Mouse (Mus musculus) cerebellum, adult 8-10 months (tissue): ENCODE measurements around the gene Plekhg4.

Experiments used
- DNase-seq: peaks from one replicate; pipeline ENCODE4 v3.0.0; 2022

The Plekhg4 gene

GRCm38 (mm10) chr8:105408331-105408730 is 35.3 kb downstream of the Plekhg4 start:
- no peak for DNase-seq

- no peak for DNase-seq
Observed at GRCm38 (mm10) chr8:105409947-105410346, 36.9 kb downstream of the Plekhg4 start.

- DNase-seq, result peak; percentile 56
Observed at GRCm38 (mm10) chr8:105413391-105413790, 40.3 kb downstream of the Plekhg4 start, which contains the start of the genes Kctd19 and Lrrc36. Gene Kctd19, minus strand, starts transcription at chr8:105413502. Gene Lrrc36, plus strand, starts transcription at chr8:105413571.

DNA sequence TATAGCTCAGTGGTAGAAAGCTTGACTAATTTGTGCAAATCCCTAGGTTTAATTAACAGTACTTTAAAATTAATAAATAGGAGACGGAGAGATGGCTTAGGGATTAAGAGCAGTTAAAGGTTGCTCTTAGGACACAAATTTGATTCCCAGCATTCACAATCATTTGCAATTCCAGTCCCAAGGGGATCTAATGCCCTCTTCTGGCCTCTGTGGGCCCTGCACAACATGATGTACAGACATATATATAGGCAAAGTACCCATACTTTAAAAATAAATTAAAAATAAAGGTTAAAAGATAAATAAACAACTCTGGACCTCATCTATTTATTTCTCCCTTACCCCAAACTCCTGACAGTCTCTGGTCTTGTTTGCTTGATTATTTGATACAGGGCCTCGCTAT is 45.9 kb downstream of the Plekhg4 start:
- no peak for DNase-seq

DNA sequence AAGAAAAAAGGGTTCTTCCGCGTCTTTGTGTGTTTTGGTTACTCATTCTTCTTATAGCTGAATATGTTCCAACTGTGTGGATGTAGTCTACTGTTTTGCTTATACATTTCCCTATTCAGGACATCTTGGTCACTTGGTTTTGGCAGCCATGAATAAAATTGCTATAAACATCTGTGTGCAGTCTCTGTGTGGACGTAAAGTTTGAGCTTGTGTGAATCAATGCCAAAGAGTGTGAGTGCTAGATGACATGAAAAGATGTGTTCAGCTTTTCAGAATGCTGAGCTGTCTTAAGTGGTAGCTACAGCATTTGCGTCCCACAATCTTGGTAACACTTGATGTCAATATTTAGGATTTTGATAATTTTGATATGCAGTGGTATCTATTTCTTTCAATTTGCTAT is 46.7 kb downstream of the Plekhg4 start:
- DNase-seq, result no peak

DNA sequence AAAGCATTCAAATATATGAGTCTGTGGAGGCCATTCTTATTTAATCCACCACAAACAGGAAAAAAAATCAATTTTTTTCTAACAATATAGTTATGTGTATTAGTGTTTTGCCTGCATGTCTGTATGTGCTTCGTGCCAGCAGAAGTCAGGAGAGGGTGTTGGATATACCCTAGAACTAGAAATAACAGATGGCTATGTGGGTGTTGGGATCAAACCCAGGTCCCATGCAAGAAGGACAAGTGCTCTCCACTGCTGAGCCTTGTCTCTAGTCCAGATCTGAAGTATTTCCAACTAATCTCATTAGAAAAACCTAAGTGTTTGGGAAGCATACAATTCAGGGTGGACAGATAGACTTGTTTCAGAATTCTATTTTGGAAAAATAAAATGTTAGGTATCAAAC is 48.9 kb downstream of the Plekhg4 start:
- DNase-seq, result peak; percentile 47

DNA sequence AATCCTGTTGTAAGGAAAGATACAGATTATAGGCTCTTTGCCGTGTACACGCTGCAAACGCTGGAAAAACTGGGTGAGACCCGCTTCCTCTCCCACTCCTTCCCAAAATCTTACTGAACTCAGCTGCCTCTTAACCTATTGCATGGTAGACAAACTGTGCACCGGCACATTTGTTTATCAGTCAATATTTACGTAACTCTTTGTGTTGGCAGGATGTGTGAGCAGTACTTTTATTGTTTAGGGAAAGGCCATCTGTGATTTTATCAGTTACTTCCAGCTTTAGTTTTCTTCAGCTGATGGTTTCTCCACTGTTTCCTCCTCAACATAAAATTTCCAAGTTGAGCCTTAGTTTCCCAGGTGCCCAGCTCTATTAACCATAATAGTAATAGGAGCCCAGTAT is 53.8 kb downstream of the Plekhg4 start:
- DNase-seq, result no peak

DNA sequence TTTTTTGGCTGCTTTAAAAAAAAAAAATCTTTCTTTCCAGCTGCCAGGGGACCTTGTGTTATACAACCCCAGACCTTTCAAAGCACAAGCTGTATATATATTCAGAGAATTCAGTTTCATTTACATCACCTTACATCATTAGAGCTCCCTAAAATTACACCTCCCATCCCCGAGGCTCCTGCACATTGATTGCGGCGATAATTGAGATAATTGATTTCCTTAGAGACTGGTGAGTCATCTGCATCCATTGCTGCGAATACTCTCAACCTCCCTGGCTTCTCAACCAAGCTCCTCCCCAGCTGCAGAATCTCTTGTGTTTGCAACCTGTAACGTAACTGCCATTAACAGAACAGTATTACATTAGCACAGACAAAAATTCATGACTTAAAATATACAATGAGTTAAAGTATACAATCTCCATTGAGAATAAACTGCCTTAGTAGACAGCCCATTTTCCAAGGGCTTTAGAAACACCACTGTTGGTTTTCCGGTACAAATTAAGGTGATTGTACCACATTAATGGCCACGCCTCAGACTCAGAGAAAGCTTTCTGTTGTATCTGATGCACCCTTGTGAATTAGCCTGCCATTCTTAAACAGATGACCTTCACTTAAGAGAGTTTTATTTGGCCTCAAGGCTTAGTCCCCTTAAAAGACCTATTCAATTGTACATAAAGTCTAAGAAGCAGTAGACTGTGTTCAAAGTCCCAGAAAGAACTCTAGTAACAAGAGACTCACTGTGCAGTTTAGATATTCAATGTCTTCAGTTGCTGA is 58.9 kb downstream of the Plekhg4 start:
- DNase-seq, result no peak
